Mouse (Mus musculus) embryo, embryonic 11.5 days (tissue): ENCODE data around the gene Adam23.

Experiments
- DNase-seq: peaks from one replicate; pipeline ENCODE4 v3.0.0-alpha.2; 2012; ENCODE audit warnings: low read depth, low spot score

The Adam23 gene

GRCm38 (mm10) chr1:63478946-63479345 is 33.3 kb downstream of the Adam23 start:
- DNase-seq: no peak

- no peak for DNase-seq
Observed at GRCm38 (mm10) chr1:63484646-63485045, 39.0 kb downstream of the Adam23 start.

GRCm38 (mm10) chr1:63486646-63487045 is 41.0 kb downstream of the Adam23 start:
- no peak for DNase-seq

GRCm38 (mm10) chr1:63491001-63491400 is 45.3 kb downstream of the Adam23 start:
- DNase-seq: no peak

GRCm38 (mm10) chr1:63493325-63493724 is 47.6 kb downstream of the Adam23 start:
- DNase-seq: no peak

GRCm38 (mm10) chr1:63507386-63507785 is 61.7 kb downstream of the Adam23 start:
- DNase-seq: no peak

- DNase-seq: no peak
Observed at GRCm38 (mm10) chr1:63508801-63509200, 63.1 kb downstream of the Adam23 start.

GRCm38 (mm10) chr1:63511416-63511815 is 65.7 kb downstream of the Adam23 start:
- DNase-seq: no peak

- no peak for DNase-seq
Observed at GRCm38 (mm10) chr1:63517800-63518199, 72.1 kb downstream of the Adam23 start.

GRCm38 (mm10) chr1:63518814-63519213 is 73.1 kb downstream of the Adam23 start:
- no peak for DNase-seq

GRCm38 (mm10) chr1:63529901-63530300 is 84.2 kb downstream of the Adam23 start:
- DNase-seq: no peak

- DNase-seq: no peak
Observed at GRCm38 (mm10) chr1:63534271-63534827, 88.7 kb downstream of the Adam23 start.

GRCm38 (mm10) chr1:63539884-63540613 is 94.4 kb downstream of the Adam23 start:
- no peak for DNase-seq

GRCm38 (mm10) chr1:63544122-63544521 is 98.4 kb downstream of the Adam23 start:
- DNase-seq: no peak

GRCm38 (mm10) chr1:63553039-63553438 is 107.3 kb downstream of the Adam23 start:
- DNase-seq: peak; percentile 32

GRCm38 (mm10) chr1:63561772-63562520 is 116.3 kb downstream of the Adam23 start:
- DNase-seq: no peak

- DNase-seq: no peak
Observed at GRCm38 (mm10) chr1:63563928-63564327, 118.2 kb downstream of the Adam23 start.

- no peak for DNase-seq
Observed at GRCm38 (mm10) chr1:63566501-63566900, 120.8 kb downstream of the Adam23 start.

- DNase-seq: no peak
Observed at GRCm38 (mm10) chr1:63567031-63567430, 121.3 kb downstream of the Adam23 start.

GRCm38 (mm10) chr1:63572229-63572628 is 126.5 kb downstream of the Adam23 start:
- no peak for DNase-seq

GRCm38 (mm10) chr1:63573432-63573831 is 127.7 kb downstream of the Adam23 start:
- DNase-seq: peak; percentile 23

GRCm38 (mm10) chr1:63573864-63574611 is 128.3 kb downstream of the Adam23 start:
- DNase-seq: no peak
